Mouse (Mus musculus) inflammation-experienced regulatory T-cells (primary cell): ENCODE results near the gene Hps1. TPM values are rescaled to one million over a fixed set of nuclear protein-coding genes. Genes with fewer than 3 reads are reported as not detected.

ENCODE experiments used
- polyA plus RNA-seq, 2 experiments: library from polyadenylated mRNA; unstranded; fragments of 100-300 nt; shearing (Covaris generic); gene quantifications; one replicate each; pipeline ENCODE4 v1.2.1; 2017

Gene Hps1
- 10 to 100 TPM; 32.3 to 48.0 TPM for polyA plus RNA-seq

DNA sequence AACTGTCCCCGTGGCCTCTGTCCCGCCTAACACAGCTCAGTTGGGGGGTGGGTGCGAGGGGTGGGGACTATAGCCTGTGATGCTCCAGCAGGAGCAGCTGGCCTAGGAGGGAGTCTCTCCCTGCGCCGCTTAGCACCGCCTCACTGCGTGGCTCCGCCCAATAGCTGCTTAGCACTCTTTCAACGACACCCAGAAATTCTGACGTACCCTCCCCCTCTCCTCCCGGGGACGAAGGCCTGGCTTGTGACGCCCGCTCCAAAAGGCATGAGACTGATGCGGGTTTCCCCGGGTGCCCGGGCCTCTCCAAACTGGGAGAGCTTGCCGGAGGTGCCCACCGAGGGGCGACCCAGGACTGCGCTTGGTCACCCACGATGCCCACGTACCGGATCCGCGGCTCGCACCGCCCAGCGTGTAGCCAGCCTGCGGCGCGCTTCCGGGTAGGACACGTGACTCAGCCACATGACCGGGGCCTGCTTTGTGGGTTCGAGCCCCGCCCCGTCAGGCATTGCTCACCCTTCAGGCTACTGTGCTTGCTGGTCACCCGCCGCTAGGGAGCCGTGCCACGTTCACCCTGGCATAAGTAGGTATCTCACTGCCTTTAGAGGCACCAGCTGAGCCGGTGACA, at the start of gene Hps1:
Gene Hps1 (minus strand): TSS at position 448 of the 625 bp plus-strand sequence.

DNA sequence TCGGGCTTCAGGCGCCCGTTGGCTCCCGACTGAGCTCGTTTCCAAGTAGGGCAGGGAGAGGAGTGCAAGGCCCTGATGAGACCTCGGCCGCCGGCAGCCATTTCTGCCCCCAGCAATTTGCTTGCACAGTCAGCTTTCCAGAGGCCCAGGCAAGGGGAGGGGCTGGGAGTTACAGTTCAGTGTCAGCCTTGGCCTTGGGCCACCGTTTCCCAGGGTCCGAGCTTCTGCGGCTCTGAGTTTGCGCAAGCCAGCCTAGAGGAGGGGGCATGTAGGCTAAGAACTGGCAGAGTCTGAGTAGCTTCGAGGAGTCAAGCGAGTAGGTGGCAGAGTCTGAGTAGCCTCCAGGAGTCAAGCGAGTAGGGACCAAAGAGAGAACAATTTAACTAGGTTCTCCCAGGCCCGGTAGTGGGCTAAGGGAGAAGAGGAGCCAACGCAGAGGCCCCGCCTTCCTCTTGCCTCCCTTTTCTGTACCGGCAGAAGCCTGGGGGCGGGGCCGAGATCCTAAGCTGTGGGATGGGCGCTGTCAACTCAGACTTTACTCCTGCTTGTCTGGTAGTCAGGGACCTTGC, 27.3 kb downstream of the Hps1 start, which contains the start of gene Pyroxd2:
Gene Pyroxd2 (minus strand): TSS at position 413 of the 569 bp plus-strand sequence.

Other genes starting within 250 kb of the Hps1 start
- gene Loxl4, start 167.2 kb downstream of the Hps1 start, polyA plus RNA-seq, result under 1 TPM; 0.30 to 0.42 TPM
- 1 to 10 TPM in 1 of 2 experiments, under 1 TPM in 1; 0.66 to 2.9 TPM for gene Pyroxd2, start 27.2 kb downstream of the Hps1 start, polyA plus RNA-seq